Mouse (Mus musculus): Measurements from ENCODE around the gene Vamp5.

- TF ChIP-seq CTCF (IDR thresholded peaks at IDR 0.05; ENCODE audit: low read depth, low read length) (no peak), POLR2A (IDR thresholded peaks at IDR 0.05; ENCODE audit: borderline replicate concordance, low read depth, low read length) (no peak)
Measured at GRCm38 (mm10) chr6:72360599-72360935, 19.7 kb downstream of the Vamp5 start.
